Mouse (Mus musculus) brown adipose tissue, adult 24 weeks (tissue): ENCODE results near the gene Grk2. TPM values are rescaled to one million over a fixed set of nuclear protein-coding genes. Genes with fewer than 3 reads are reported as not detected.

Experiments
- H3K27ac ChIP-seq: fragments of 200-500 bp; replicated peaks from 2 replicates; pipeline ENCODE4 v1.5.1; 2012; ENCODE audit warnings: low read depth, mild to moderate bottlenecking, low read length
- H3K4me1 ChIP-seq: fragments of 200-500 bp; 2 replicates; pipeline ENCODE4 v1.6.1; 2012; ENCODE audit warnings: low read length, mixed read lengths; ENCODE audit not compliant: control insufficient read depth, insufficient read depth, insufficient read length
- H3K4me3 ChIP-seq: fragments of 200-500 bp; 2 replicates; pipeline ENCODE4 v1.5.1; 2012; ENCODE audit warnings: low read depth, mild to moderate bottlenecking, low read length, moderate library complexity; ENCODE audit not compliant: insufficient read depth
- polyA plus RNA-seq: library from polyadenylated mRNA; stranded (reverse); fragments of >200 nt; gene quantifications from 2 replicates; pipeline ENCODE4 v1.2.4, GENCODE M21; 2012; ENCODE audit not compliant: missing spikeins, insufficient read depth, insufficient read length

Gene Grk2
- polyA plus RNA-seq, 1 experiment: 30.7 TPM

DNA sequence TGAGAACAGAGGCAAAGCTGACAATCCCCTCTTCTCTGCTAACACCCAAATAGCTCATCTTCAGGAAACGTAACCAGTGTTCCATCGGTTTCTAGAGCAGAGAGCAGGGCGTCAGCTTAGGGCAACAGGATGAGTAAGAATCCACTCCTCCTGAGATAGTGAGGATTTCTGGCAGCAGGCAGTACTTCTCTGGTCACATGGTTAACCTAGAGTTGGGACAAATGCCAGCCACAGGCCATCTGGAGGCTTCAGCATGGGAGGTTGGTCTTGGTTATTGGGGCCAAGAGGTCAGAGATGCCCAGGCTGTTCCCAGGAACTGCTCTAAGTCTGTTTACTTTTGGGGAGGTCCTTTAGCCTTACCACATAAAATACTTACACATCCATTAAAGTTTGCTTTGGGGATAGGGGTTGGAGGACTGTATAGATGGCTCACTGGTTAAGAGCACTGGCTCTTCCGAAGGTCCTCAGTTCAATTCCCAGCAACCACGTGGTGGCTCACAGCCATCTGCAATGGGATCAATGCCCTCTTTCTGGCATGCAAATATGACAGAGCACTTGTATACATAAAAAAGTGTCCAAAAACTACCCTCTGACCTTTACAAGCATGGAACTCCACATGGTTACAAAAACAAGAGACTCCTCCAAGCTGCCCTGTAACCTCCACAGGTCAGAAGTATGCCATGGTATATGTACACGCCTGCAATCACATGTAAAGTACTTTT, 9.4 kb upstream of the Grk2 start:
- Histone ChIP-seq H3K27ac (no peak overlapping the region), H3K4me1 (no peaks in the 10 kb centered on the region), H3K4me3 (no peak overlapping the region)

DNA sequence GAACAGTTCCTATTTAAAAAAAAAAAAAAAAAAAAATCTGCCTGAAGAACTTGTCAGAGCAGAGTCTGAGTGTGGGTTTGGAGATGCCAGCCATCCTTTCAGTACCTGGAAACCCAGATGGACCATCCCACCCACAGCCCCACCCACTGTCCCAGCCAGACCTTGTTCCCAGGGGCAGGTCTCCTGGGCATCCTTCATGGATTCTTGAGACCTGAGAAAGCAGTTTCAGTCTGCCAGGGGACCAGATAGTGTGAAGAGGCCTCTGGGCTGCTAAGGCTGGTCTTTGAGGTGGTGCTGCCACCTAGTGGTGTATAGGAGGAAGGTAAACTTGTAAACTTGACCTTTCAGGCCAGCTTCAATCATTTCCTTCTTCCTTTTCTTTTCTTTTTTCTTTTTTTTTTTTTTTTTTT, 3.8 kb upstream of the Grk2 start:
- peaks cover 3% of the 10 kb centered on the region; the same call in 1 of the 2 replicates for H3K4me1 ChIP-seq
- H3K4me3 ChIP-seq: no peak overlapping the region
- no peak overlapping the region for H3K27ac ChIP-seq

DNA sequence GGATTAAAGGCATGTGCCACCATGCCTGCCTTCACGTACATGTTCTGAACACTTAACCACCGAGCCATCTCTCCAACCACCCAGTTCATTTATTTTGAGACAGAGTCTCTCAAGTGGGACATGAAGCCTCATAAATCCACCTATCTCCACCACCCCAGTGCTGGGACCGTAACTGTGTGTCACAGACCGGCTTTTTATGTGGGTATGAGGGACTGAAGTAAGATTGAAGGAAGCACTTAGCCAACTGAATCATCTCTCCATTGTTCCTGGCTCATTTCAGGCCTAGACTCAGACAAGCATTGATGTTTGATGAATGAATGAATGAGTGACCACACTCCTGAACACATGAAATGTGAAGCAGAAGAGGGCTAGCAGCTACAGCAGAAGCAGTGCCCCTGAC, 3.3 kb upstream of the Grk2 start:
- peaks cover 8% of the 10 kb centered on the region for H3K4me1 ChIP-seq
- H3K4me3 ChIP-seq: no peak overlapping the region
- no peak overlapping the region for H3K27ac ChIP-seq

DNA sequence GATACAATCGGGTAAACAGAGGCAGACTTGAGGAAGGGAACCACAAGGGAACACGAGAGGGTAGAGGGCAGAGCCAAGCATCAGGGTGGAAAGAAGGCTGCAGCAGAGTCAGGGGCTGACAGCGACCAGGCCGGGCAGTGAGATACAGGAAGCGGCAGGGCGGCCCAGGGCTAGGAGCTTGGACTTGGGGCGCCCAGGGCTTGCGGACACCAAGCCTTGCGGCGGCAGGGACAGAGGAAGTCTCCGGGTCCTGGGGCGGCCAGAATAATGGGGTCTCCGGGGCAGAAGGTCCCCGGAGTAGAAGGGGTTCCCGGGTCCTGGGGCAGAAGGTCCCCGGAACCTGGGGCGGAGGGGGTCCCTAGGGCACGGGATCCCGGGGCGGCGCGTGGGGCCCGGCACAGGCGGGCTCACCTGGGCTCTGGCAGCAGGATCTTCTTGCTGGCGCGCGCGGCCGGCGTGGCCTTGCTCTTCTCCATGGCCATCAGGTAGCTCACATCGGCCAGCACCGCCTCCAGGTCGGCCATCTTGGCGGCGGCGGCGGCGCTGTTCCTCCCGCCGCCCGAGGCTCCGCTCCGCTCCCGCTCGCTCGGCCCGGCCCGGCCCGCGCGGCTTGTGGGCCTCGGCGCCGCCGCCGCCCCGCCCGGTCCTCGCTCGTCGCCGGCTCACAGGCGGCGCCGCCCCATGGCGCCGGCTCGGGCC, 382 bp downstream of the Grk2 start:
- Histone ChIP-seq H3K4me1 (peaks cover 39% of the 10 kb centered on the region), H3K27ac (peak overlapping the region; percentile 61), H3K4me3 (peak overlapping the region; percentile 84)

DNA sequence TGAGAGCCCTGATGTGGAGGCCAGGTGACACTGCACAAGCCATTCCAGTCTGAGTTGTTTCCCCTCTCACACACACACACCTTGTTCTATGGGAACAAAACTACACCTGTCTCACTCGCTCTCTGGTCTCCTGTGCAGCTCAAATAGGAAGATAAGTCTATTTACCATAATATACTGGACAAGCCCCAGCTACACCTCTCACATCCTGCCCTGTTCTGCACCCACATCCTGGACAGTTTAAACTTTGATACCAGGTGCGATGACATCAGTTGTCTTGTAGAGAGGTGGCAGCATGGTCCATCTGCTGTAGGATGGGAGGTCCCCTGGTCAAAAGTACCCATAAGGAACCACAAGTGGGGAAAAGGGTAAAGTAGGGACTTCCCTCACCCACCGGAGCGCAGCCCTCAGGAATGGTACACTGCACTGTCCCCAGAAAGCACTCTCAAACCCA, 1.1 kb downstream of the Grk2 start:
- Histone ChIP-seq H3K4me1 (peaks cover 46% of the 10 kb centered on the region), H3K27ac (peak overlapping the region; percentile 73), H3K4me3 (peak overlapping the region; percentile 84)

DNA sequence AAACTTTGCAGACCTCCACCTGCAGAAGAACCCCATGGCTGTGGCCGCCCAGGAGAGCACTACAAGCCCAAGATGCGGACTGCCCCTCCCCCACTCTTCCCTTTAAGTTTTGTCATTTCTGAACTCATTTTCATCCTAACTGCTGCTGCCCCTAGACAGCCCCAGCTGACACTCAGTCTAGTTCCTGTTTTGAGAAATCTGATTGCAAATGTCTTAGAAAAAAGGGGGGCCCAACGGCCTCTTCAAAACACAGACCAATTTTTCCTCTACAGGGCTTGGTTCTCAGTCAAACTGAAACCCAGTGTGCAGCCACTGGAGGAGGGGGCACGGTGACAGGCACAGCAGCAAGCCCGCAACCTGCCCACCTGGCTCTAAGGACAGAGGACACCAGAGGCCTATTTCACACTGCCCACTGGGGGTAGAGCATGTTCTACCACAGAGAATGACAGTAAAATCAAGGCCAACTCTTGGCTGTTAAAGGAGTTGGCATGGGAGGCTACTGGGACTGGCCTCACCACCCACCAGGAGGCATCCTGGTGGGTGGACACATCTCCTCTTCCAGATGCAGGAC, 1.7 kb downstream of the Grk2 start:
- H3K4me1 ChIP-seq: peaks cover 52% of the 10 kb centered on the region
- H3K4me3 ChIP-seq: peak overlapping the region; percentile 84
- H3K27ac ChIP-seq: peak overlapping the region; percentile 73

DNA sequence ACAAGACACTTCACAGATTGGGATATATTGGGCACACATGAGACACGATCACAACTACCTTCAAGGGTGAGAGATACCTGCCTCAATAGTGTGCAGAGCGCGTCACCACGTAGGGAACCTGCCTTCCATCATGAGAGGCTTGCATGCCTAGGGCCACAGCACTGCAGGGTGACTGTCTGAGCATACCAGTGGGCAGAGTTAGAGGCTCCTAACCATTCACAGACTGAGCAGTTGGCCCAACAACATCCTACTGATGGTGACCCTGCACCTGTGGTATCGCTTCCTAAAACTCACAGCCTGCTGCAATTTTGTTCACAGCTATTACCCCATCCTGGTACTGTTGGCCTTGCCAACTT, 2.4 kb downstream of the Grk2 start:
- Histone ChIP-seq H3K27ac (peak overlapping the region; percentile 29), H3K4me3 (peak overlapping the region; percentile 31), H3K4me1 (peaks cover 59% of the 10 kb centered on the region)

DNA sequence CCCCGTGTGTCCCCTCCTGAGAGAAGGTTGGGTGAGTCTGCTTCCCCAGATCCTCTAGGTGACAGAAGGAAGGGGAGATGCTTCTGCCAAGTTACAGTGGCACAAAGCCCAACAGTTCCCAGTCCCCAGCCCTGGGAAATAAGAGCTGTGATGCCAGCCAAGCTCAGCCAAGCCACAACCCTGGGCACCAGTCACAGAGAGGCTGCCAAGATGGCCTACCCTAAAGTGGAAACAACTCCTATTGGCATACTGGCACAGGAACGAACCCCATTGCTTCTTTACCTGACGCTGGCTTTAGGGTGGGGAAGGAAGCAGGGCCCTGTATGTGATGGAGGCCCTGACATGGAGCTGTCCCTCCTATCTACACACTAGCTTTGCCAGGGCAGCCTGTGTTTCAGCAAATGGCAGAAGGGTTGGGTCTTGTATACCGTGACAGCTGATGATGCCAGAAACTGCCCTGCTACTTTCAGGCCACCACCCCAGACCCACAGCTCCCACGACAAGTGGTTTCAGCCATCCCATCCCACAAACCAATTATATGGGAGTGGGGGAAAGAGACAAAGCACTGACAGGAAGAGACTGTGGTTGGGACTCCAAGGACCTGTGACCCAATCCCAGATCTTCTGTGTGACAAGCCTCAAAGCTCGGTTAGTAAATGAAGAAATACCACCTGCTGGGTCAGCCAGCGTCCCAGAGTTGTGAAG, 2.9 kb downstream of the Grk2 start:
- Histone ChIP-seq H3K4me3 (no peak overlapping the region), H3K27ac (peak overlapping the region; percentile 29), H3K4me1 (peaks cover 62% of the 10 kb centered on the region)

DNA sequence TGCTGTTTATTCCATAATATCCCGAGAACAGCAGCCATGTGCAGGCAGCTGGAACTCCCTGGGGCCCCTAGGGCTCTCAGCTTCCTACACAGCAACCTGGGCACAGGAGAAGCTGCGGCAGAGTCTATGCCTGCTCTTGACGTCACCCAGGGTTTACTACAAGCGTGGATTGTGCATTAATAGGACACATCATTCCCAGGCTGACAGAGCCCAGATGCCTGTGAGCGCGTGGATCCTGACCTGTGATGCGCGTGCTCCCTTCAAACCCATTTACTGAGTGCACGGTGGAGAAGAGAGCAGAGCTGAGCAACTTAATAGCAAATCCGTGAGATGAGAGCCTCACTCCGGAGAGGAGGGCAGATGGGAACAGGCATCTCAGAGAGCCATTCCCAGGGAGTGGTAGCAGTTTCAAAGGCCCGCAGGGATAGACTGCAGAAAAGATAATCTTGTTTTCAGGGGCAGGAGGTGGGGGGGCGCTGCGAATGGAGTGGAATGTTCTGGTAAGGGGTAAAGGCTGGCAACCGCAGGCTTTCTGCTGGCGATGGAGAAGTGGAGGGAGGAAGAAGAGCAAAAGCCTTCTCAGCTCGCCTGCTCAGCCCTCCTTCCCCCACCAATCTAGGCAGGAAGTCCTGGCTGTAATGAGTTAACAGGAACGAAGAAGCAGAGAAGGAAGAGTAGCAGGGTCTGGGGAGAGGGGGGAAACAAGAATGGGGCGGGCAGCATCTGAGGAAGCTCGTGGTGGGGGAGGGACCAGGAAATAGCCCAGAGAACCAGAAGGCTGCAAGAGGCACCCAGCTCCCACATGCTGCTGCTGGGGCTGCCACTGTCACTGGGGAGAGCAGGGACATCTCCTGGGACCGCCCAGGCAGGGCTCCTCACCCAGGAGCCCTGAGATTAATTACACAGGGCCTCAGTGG, 4.0 kb downstream of the Grk2 start:
- Histone ChIP-seq H3K4me3 (peak overlapping the region; percentile 27), H3K4me1 (peaks cover 73% of the 10 kb centered on the region), H3K27ac (peak overlapping the region; percentile 57)

DNA sequence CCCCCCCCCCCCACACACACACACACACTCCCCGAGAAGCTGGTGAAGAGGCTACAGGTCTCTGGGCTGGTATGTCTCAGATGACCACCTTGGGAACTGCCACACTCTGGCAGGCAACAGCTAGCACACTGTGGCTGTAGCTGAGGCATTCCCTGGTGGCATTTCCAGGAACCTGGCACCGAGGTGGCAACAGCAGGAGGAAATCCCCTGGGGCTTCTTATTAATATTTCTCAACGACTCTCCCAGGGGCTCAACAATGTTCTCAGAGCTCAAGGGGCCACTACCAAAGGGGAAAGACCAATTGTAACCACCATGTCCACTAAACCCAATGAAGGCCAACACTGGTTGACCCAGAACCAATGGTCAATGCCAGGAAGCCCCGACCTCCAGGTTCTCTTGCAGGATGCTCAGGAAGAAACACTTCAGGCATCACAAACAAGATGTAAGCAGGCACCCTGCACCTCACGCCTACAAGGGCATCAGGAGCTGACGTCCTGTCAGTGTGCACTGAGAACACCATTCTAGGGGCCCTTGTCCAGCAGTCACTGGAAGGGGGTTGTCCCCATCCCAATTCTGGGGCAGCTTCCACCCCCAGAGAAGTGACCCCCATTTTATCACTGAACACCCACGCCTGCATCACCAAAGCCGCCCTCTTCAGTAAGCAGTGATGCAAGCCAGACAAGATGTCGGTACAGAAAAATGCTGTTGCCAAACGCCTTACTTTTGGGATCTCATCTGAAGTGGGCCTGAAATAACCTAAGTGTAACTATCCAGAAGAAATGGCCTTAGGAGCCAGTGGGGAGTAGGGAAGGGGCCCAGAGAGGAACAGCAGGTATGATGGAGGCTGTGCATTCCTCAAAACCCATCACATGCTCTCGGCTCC, 4.9 kb downstream of the Grk2 start:
- Histone ChIP-seq H3K4me1 (peaks cover 80% of the 10 kb centered on the region), H3K27ac (peak overlapping the region; percentile 57)

DNA sequence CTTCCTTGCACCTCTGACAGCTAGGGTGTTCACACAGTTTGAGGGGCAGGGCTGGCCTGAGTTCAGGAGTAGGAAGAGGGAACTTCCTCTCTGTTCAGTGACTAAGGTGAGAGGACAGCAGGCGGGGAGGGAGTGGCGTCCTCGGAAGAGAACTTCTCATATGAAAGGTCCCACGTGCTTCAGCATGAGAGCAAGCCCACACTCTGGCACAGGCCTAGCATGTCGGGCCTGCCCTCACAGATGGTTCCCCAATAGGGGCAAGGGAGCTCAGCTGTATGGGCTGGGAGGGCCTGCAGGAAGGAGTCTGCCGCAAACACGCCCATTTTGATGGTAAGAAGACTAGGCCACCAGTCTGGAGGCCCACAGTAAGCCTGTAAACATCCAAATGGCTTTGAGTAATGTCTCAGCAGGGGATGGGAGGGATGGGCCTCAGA, 5.7 kb downstream of the Grk2 start:
- Histone ChIP-seq H3K27ac (peak overlapping the region; percentile 65), H3K4me3 (no peak overlapping the region), H3K4me1 (peaks cover 83% of the 10 kb centered on the region)

More for the DNA sequence above, 4.9 kb downstream of the Grk2 start:
- H3K4me3 ChIP-seq: no peak overlapping the region

DNA sequence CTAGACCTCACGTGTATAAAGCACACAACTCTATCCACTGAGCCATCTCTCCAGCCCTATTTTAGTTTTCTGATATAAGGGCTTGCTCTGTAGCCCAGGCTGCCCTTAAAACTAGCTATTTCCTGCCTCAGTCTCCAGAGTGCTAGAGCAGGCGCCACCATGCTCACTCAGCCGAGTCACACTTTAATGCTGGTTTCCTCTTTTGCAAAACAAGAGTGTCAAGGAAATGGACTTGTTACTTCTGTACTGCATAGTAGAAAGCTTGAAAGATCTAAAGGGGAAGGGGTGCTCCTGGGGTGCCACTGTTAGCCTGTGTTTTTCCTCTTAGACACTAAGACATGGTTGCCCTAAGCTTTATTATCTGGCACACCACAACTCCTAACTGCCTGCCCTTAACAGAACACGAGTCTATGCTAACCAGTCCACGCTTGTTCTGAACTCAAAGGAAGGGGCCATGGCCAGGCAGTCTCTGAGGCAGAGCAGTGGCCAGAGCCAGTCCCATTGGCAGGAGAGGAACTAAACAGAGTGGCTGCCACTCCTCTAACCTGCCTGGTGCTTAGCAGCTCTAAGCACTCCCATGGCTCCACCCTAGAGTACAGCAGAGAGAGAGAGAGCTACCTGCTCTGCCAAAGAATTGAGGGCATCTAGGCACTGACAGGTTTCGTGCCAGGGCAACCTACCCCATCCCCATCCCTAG, 6.3 kb downstream of the Grk2 start:
- peak overlapping the region; percentile 65 for H3K27ac ChIP-seq
- H3K4me1 ChIP-seq: peaks cover 86% of the 10 kb centered on the region
- no peak overlapping the region for H3K4me3 ChIP-seq

DNA sequence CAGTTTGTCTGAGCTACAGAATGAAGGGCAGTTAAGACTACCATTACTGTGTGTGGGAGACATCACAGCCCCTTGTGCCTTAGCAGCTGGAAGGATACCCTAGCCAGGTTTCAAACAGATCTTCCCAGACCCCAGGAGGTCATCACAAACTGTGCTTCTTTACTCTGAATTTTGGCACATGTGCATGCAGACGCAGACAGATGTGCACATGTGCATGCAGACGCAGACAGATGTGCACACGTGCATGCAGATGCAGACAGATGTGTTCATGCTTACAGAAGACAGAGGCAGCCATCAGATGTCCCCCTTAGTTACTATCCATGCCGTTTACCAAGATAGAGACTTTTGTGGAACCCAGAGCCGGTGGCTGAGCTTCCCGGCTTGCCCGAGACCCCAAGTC, 6.9 kb downstream of the Grk2 start:
- no peak overlapping the region for H3K4me3 ChIP-seq
- H3K27ac ChIP-seq: peak overlapping the region; percentile 65; the same call in 1 of the 2 replicates
- peaks cover 82% of the 10 kb centered on the region for H3K4me1 ChIP-seq
